Mouse (Mus musculus): Measurements from ENCODE around the gene Gm6710.
"Not testable (repeated sequence)": the region's sequence is repeated elsewhere in the genome, so short reads cannot be mapped to it uniquely, and the experiment has no call there.

The Gm6710 gene

GRCm38 (mm10) chr2:175869024-175869423 lies at the start of gene Gm6710:
Gene Gm6710 (plus strand): TSS chr2:175869219.
- in situ Hi-C loops (cut with MboI, MseI) = not testable (repeated sequence)

Measured in T-helper 2 cell (primary cell).